Mouse (Mus musculus) cerebellum, adult 18-20 months (tissue): ENCODE measurements around the gene Lgals3bp.
A peak's percentile ranks its signal among the peaks of the same experiment; 100 is the strongest.

Source experiments
- DNase-seq, 2 experiments: peaks; one replicate each; pipeline ENCODE4 v3.0.0; 2021

The Lgals3bp gene

DNA sequence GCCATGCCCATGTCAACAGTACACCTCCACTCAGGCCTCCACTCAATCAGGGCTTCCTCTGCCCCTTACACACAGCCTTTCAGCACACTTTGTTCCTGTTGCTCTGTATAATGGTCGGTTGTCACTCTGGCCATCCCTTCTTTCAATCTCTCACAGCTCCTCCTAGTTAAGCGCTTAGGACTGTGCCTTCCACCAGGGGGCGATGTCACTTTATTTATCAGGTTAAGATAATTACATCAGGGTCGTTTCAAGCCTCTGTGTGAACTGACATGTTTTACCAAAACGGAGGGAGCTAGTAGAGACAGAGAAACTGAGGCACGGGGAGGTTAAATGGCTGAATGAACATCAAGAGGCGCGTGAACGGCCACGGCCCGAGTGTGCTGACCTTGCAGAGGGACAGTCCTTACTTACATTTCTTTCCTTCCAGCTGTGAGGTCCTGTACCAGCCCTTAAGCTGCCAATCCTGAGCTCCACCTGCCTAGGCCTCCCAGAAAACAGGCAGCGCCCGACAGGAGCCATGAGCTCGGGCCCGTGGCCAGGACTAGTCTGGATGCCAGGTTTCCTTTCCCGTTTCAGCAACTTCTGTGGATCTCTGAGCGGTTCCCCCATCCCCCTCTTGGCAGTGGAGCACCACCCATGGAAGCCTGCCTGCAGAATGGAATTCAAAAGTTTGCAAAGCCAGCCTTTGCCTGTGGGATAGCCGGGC, 21.5 kb upstream of the Lgals3bp start:
- peak; percentile 76 to 78 for DNase-seq

DNA sequence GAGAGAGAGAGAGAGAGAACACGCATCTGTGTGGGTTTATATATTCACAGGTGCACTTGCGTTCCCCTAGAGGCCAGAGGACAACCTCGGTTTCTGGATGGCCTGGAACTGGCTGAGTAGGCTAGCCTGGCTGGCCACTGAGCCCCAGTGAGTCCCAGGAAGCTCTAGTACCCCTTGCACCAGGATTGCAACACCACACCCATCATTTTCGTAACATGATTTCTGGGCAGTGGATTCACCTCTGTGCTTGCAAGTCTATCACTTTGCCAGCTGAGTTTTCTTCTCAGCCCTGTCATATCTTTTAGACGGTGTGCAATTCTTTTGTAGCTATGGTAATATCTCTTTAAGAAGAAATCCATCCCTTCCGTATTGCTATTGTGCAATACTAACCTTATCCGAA, 18.4 kb upstream of the Lgals3bp start:
- DNase-seq, result no peak

DNA sequence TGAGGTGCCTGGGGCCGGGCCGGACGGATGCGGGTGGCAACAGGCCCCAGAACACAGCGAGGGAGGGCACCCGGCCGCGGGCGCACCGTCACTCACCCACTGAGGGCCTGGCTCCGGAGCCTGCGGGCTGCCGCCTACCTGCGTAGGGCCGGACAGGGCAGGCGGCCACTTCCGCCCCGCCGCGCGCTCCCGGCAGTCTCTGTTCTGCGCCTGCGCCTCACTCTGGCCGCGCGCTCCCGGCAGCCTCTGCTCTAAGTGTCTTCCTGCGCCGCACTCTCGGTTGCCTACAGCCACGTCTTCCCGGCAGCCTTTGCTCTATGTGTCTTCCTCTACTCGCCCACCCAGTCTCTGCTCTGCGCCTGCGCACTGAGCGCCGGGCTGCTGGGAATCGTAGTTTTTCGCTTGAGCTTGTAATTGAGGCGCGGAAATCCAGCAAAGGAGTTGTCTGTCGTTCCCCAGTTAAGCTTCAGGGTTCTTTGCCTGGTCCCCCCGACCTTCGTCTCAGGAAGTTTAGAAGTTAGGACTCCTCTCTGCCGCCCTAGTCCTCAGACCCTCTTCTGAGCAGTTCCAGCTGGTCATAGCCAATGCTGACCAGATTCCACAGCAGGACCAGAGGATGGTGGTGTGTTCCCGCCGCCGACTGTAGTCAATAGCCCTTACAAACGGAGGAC, 17.1 kb upstream of the Lgals3bp start, which contains the start of gene Cant1:
Cant1 (minus strand) TSS at position 253 of the 671 bp plus-strand sequence.
- DNase-seq, result peak; percentile 98 to 99

DNA sequence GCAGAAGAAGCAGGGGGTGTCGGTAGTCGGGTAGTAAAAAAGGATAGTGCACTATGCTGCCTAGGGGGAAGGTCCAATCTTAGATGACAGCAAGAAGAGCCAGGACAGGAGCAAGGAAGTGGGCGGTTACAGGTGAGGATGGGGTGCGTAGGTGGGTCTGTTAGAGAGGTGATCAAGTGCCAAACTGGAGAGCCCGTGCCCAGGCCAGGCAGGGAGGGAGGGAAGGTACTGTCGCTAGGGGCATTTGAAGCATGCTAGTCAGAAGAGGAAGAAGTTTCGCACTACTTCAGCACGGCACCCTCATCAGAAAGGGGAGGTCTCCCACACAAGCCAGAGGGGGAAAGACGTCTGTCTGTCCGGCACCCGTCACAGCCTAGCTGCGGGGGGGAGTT, 16.5 kb upstream of the Lgals3bp start:
- no peak for DNase-seq

DNA sequence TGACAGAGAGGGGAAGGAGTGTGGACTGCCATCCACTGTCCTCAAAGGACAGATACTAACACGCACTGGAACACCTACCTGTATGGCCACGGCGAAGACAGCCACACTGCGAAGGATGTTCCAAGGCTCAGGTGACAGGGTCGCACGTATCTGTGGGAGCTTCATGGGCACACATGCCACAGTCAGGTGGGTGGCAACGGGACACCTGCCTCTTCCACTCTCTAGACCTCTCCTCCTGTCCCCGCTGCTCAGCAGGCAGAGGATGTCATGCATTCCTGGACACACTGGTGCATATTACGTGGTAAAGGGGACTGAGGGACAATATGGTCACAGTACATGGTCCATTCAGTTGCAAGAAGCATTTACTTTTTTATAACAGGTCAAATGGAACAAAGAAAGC, 15.6 kb upstream of the Lgals3bp start:
- DNase-seq, result no peak

DNA sequence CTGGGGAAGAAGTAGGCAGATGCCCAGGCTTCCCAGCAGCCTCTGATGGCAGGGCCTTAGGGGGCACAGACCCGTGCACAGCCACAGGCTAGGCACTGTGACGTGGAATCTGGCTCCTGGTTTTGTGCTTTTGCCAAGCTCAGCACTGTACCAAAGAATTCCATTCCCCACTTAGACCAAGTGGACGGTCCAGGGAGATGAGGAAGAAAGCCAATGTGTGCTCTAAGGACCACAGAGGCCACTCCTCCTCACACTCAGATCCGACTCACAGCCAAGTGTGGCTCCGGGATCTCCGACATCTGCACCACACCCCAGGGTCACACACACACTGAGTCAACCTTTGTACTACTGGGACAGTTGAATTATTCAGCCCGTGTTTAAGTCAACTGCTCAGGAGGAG, 14.2 kb upstream of the Lgals3bp start:
- no peak for DNase-seq

DNA sequence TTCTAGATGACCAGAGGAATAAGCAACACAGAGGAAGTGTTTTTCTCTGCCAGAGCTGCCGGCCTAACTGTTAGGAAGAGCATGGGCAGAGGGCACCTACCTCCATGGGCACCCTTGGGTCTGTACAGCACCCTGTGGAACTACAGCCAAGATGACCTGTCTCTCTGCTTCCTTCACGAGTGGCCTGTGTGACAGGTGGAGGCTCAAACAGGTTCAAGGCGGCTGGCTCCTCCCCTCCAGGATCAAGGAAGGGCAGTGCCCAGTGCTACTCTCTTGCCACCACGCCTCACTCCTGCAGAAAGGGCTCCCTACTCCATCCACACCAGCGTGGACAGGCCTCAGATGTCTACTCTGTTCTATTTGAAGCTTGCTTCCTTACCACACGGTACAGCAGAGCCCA, 13.7 kb upstream of the Lgals3bp start:
- DNase-seq, result no peak

DNA sequence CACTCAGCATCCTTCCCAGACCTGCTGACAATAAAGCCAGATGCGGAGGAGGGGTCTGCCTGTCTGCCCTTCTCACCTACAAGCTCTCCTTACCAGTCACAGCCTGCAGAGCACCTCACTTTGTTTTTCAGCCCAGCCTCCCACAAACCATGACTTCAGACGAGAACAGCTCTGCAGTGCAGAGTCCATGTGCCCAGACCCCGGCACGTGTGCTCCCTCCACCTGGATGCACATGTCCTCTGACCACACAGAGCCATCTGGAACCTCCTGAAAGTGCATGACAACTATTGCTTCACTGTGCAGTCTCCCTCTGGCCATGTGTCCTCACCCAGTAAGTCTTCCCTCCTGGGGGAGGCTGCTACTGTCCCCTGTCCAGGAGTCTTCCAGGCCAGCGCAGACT, 12.4 kb upstream of the Lgals3bp start:
- DNase-seq, result no peak

DNA sequence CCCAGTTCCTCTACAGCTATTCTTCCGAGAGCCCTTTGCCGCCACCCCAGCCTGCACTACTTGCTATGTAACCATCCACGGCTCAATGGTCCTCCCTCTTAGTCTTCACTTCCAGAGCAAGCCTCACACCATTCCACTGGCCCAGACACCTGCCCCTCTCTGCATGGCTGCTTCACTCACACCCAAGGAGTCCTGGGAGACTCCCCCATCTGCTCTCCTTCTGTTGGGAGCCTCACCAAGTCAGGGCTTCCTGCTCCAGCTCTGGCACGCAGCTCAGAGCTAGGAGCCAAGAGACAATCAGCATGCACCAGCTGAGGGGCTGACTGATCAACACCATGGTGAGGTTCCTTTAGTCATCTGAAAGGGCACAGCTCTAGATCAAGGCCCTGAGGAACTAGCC, 11.2 kb upstream of the Lgals3bp start:
- peak; percentile 56 to 63 for DNase-seq

DNA sequence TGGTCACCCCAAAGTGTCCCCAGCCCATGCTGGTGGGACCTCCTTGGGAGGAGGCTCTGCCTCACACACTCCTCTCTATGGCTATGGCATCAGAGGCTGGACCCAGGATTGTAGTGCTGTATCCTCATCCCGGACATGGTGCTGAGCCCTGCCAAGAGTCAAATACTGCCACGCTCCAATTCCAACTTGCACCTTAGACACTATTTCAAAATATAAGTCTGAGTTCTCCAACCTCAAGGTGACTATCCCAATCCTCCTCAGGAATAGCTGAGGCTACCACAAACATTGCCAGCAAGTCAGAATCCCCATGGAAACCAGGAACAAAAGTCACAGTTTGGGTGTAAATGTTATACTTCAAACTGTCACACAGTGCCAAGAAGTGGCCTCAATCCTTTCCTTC, 10.7 kb upstream of the Lgals3bp start:
- DNase-seq, result no peak

DNA sequence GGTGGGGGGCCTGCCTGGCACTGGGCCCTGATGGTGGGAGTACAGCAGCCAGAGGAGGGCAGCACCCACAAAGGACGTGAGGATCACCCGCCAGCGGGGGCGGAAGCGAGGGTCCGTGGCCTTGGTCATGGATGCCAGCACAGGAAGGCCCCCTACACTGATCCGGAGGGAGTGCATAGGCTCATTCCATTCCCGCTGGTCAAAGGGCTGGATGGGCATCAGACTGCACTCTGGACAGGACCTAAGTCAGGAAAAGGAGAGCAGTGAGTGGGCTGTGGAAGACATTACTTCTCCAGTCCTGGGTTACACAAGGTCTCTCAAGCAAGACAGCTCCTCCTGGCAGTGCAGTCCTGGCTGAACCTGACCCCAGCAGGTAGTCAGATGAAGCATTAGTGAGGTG, 9.4 kb upstream of the Lgals3bp start:
- no peak for DNase-seq

DNA sequence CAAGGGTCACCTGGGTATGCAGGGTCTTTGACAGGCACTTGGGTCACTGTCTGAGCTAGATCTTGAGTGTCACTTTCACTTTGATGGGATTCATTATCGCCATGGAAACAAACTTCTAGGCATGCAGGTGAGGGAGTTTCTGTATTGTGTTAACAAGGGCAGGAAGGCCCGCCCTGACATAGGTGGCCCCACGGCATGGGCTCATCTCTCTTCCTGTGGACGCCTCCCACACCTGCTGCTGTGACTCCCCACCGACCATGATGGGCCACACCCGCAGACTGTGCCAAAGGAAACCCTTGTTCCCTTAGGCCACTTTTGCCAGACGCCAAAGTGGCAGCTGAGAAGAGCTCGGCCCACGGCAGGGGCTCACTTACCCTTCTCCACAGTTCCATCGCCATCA, 8.6 kb upstream of the Lgals3bp start:
- DNase-seq, result no peak

DNA sequence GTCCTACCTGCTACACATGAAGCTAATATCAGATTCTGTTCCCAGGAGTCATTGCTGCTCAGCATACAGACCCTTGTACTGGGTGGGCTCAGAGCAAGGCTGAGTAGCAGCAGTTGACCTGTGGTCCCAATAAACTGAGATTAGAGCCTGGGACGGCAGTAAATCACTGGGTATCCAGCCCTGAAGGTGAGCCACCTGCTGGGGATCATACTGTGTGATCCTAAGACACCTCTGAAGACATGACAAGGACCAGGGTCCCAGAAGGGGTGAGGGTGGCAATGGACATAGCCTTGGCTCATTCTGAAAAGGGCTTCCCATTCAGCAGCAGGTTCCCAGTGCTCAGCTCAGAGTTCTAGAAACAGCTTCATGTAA, 8.2 kb upstream of the Lgals3bp start:
- DNase-seq, result no peak

DNA sequence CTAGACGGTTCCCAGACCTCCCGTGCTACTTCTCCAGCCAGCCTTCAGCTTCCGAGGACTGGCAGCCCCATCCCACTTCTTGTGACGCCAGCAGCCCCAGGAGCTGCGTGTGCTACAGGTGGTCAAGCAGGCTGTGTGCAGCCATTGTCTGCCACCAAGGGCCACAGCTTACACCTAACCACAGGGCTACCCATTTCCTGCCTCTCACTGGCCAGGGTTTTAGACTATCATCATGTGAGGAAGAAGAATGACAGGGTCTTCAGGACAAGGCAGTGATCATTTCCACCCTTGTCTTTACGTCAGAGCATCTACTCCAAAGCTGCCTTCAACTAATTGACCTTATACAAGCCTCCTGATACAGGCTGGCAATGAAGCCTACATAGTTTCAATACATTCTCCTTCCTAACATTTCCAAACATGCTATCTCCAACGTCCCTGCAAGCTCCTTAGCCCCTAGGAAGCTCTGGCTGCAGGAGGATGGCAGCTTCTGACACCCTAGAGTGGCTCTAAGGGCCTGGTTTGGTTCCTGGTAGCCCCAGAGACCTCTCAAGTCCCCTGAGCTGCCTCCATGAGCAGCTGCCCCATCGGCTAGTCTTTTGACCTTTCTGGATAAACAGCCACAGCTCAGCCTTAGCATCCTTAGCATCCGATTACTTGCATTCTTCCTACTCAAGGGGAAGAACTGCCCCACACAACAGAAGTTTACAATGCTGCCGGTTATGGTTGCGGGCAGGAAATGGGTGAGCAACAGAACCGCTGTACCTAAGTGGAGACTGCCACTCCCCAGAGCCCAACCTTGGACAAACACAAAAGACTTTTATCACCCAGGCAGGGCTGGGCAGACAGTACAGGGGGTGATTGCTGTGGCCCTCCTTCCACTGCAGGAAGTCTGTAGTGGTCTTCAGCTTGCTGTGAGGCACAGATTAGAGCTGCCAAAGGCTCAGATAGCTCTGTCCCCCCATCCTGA, 7.5 kb upstream of the Lgals3bp start:
- peak in 1 of 2 experiments; percentile 1 for DNase-seq

DNA sequence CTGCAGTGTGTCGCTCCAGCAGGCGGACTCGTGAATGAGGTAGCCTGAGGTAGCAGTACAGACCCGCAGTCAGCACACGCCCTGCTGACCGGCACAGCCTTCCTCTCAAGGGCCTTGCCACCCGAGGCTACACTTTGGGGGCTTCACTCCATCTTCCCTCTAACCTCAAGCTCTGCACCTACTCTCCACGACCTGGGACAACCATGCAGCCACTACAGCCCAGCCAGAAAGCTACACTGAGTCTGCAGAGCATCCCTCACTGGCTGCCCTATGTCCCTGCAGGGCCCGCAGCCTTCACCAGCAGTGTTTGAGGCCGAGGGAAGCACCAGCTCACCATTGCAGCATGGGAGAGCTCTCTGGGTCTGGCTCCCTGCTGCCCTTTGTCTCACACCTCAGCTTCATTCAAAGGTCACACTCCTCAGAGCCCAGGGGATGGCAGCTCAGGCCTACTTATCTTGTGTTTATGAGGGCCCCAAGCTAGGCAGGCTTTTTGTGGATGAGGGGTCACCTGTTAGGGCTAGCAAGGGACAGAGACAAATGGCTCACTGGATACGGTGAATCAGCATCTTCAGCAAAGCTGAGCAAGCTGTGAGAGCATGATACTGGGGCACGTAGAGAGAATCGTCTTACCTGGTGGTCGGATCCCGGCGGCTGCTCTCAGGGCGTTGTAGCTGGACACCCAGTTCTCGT, 6.3 kb upstream of the Lgals3bp start:
- DNase-seq, result peak in 1 of 2 experiments; percentile 0

DNA sequence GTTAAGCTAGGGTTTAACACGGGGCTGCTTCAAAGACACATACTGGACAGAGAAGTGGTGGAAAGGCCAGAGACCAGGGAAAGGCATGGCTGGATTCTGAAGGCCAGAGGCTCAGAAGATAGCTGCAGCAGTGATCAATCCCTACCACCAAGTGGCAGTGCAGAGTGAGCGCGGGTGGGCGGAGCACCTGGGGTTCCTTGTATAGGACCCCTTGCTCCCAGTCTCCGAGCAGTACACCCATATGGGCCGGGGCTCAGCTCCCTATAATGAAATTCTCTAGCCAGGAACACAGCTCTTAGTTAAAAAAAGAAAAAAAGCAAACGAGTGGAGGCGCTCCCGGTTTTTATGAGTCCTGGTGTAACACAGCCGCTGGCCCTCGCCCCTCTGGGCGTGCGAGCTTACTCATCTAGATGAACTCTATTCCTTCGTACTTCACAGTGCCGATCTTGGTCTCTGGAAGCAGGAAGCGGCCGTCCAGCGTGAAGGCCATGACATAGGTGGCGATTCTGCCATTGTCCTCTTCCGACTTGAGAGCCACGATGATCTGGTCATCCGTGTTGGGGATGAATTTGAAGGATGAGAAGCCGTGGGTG, 5.5 kb upstream of the Lgals3bp start:
- peak; percentile 26 to 50 for DNase-seq

DNA sequence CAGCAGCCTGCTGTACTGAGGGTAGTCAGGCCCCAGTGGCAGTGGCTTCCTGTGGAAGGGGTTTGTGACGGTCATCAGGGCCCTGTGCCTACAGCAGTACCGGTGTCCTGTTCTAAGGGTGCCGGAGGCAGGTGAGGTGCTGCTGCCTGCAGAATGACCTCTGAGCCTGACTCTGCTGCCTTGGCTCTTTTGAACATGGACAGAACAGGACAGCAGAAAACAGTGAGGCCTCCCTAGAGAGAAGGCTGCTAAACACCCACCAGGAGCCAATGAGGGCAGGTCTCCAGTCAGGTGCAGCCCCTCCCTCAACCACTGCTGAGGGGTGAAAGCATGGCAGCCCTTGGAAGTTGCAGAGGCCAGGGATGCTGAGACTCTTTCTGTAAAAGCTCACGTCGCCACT, 4.6 kb upstream of the Lgals3bp start:
- peak in 1 of 2 experiments; percentile 1 for DNase-seq

DNA sequence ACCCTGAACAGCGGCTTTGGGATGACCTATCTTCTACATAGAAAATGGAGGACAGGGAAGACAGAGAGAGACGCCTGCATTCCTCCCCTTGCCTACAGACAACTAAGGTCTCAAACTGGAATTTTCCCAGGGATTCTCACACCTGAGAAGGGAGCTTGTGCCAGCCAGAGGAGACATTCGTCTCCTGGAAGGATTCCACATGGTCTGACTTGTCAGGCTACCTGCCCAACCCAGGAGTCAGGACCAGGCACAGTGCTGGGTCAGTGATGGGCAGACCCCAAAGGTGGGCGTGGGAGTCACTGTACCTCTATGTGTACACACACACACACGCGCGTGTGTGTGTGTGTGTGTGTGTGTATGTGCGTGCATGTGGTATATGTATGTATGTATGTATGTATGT, 3.4 kb upstream of the Lgals3bp start:
- DNase-seq, result peak in 1 of 2 experiments; percentile 4

DNA sequence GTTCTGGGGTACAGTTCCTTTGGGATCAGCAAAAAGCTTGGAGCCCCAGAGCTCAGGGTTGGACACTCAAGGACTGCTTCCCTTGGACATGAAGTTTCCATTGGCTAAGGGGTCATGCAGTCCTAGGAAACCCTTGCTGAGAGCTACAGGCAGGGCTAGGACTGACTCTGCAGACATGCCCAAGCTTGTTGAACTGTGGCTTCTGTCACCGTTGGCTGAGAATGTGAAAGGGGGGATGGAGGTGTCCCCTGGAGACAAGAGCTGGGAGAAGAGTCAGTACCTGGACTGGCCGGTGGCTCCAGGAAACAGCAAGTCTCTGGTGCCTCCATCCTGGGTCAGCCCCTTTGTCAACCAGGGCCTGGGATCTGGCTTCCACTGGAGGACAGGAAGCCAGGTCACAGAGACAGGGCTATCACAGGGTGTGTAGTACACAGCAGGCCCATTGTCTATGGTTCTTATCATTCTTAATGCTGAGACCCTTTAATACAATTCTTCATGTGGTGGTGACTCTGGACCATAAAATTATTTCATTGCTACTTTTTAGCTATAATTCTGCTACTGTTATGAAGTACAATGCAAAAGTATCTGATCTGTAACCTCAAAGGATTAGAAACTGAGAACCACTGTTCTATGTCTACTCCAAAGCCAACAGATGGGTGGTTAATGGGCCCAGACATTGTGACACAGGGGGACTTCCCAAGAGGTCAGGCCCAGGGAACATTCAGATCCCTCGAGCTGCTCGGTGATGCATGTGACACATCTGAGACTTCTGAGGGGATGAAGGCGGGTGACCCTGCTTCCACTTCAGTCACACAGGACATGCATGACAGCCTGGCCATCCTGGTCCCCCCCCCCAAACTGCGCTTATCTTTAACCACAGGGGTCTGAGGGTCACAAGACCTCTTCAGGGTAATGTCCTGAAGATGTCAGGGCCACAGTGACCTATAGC, 2.3 kb upstream of the Lgals3bp start:
- peak; percentile 2 to 3 for DNase-seq

DNA sequence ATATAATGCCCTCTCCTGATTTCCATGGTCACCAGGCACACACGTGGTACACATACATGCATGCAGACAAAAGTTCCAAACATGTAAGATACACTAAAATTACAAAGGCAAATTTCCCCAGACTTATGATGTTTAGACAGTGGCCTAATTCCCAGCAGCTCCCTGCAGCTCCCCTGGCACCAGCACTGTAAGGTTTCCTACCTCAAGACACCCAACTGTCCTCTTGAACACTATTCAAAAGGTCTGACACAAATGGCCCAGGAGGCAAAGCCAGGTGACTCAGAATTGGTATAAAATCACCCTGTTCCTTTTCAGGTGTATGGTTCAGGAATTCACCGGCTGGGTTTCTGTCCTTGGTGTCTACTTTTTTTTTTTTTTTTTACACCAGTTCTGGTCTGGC, 1.3 kb upstream of the Lgals3bp start:
- peak in 1 of 2 experiments; percentile 26 for DNase-seq

DNA sequence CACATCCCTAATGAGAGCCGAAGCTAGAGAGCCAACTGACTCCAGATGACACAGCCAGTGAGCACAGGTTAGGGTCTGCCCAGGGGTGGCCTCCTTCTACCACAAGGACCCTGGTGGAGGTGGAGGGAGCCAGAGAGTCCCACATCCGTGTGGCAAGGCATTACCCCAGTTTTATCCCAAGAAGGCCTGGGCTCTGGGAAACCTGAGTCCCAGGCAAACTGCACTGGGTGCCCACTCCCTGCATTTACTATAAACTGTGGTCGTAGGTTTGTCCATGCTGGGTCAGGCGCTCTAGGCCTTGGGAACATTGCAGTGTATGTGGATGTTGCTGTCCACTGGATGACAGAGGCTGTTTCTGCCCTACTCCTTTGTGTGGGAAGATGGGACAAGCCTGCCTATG, 697 bp downstream of the Lgals3bp start:
- no peak for DNase-seq
